Mouse (Mus musculus) CH12.LX (cell line): Measurements from ENCODE around the gene Trim7. TPM values are rescaled to one million over a fixed set of nuclear protein-coding genes. Genes with fewer than 3 reads are reported as not detected.

ENCODE experiments used
- DNase-seq: peaks from one replicate; pipeline ENCODE4 v3.0.0-alpha.2; 2013; ENCODE audit errors: extremely low read depth
- H3K27ac ChIP-seq: 2 replicates; pipeline ENCODE4 v1.5.1; 2012; ENCODE audit warnings: low read depth, mild to moderate bottlenecking, control low read depth, moderate library complexity; ENCODE audit not compliant: insufficient read depth
- H3K27me3 ChIP-seq: replicated peaks from 2 replicates; pipeline ENCODE3; 2012; ENCODE audit warnings: inconsistent platforms
- H3K36me3 ChIP-seq, 2 experiments: replicated peaks in 1 of 2; 2 replicates each; pipeline versions ENCODE3 to v1.6.1; 2012; ENCODE audit warnings: inconsistent platforms in 1 of 2, low read length in 1 of 2, mild to moderate bottlenecking in 1 of 2, mixed read lengths in 1 of 2, moderate library complexity in 1 of 2; ENCODE audit not compliant: control insufficient read depth in 1 of 2, insufficient read depth in 1 of 2
- H3K4me1 ChIP-seq, 2 experiments: 2 replicates each; pipeline ENCODE4 v1.6.1; 2012; ENCODE audit warnings: inconsistent platforms in 1 of 2, moderate library complexity in 1 of 2; ENCODE audit not compliant: insufficient read depth in 2 of 2, control insufficient read depth in 1 of 2
- H3K4me2 ChIP-seq: 2 replicates; pipeline ENCODE4 v1.6.1; 2012; ENCODE audit warnings: low read depth, mild to moderate bottlenecking, control low read depth; ENCODE audit not compliant: poor library complexity, insufficient read depth, severe bottlenecking
- H3K4me3 ChIP-seq, 3 experiments: fragments of 150-350 bp in 1 of 3; sonication (generic) in 1 of 3; replicated peaks in 1 of 3; 2 replicates each; pipeline versions ENCODE3 to v1.5.1; 2011 to 2012; ENCODE audit warnings: low read depth in 2 of 3, low read length in 2 of 3, mild to moderate bottlenecking in 2 of 3, moderate library complexity in 2 of 3, control low read depth in 1 of 3, improper control_type of control experiment in 1 of 3, inconsistent platforms in 1 of 3, mixed read lengths in 1 of 3; ENCODE audit not compliant: poor library complexity in 1 of 3
- H3K79me2 ChIP-seq: replicated peaks from 2 replicates; pipeline ENCODE4 v1.6.1; 2012; ENCODE audit warnings: mild to moderate bottlenecking, moderate library complexity; ENCODE audit not compliant: control insufficient read depth, poor library complexity, insufficient read depth, severe bottlenecking; ENCODE audit errors: extremely low read depth
- H3K9ac ChIP-seq: 2 replicates; pipeline ENCODE4 v1.6.1; 2012; ENCODE audit warnings: low read depth, mild to moderate bottlenecking, control low read depth, moderate library complexity; ENCODE audit not compliant: insufficient read depth
- H3K9me3 ChIP-seq: replicated peaks from 2 replicates; pipeline ENCODE3; 2012; ENCODE audit warnings: low read length, inconsistent platforms, mixed read lengths
- BHLHE40 ChIP-seq: IDR thresholded peaks from 2 replicates; pipeline ENCODE4 v1.6.1; 2011; ENCODE audit warnings: mild to moderate bottlenecking, low read depth, low read length, improper control_type of control experiment
- CHD1 ChIP-seq: IDR thresholded peaks from 2 replicates; pipeline ENCODE4 v1.6.1; 2012; ENCODE audit warnings: low read depth, low read length, improper control_type of control experiment, inconsistent platforms
- CHD2 ChIP-seq: IDR thresholded peaks from 2 replicates; pipeline ENCODE4 v1.6.1; 2011; ENCODE audit warnings: low read length, improper control_type of control experiment
- E2F4 ChIP-seq: IDR thresholded peaks from 2 replicates; pipeline ENCODE4 v1.6.1; 2011; ENCODE audit warnings: low read depth, low read length, improper control_type of control experiment; ENCODE audit not compliant: insufficient replicate concordance
- ELF1 ChIP-seq: IDR thresholded peaks from 2 replicates; pipeline ENCODE4 v1.6.1; 2014; ENCODE audit warnings: low read depth, mild to moderate bottlenecking, inconsistent platforms, low read length, improper control_type of control experiment
- ETS1 ChIP-seq: conservative IDR thresholded peaks from 2 replicates; pipeline ENCODE4 v1.6.1; 2012; ENCODE audit warnings: low read depth, mild to moderate bottlenecking, inconsistent platforms, low read length, improper control_type of control experiment, moderate library complexity
- GABPA ChIP-seq: IDR thresholded peaks from 2 replicates; pipeline ENCODE4 v1.6.1; 2012; ENCODE audit warnings: low read depth, low read length, improper control_type of control experiment, inconsistent platforms; ENCODE audit not compliant: insufficient replicate concordance
- HCFC1 ChIP-seq: IDR thresholded peaks from 2 replicates; pipeline ENCODE4 v1.6.1; 2012; ENCODE audit warnings: low read depth, mild to moderate bottlenecking, inconsistent platforms, low read length, improper control_type of control experiment
- IRF4 ChIP-seq: IDR thresholded peaks from 2 replicates; pipeline ENCODE4 v1.6.1; 2014; ENCODE audit warnings: low read depth, mild to moderate bottlenecking, inconsistent platforms, low read length, improper control_type of control experiment
- JUN ChIP-seq: IDR thresholded peaks from 2 replicates; pipeline ENCODE4 v1.6.1; 2011; ENCODE audit warnings: low read depth, mild to moderate bottlenecking, low read length, improper control_type of control experiment, moderate library complexity; ENCODE audit not compliant: insufficient read depth
- KAT2A ChIP-seq: IDR thresholded peaks from 2 replicates; pipeline ENCODE4 v1.6.1; 2012; ENCODE audit warnings: low read length, improper control_type of control experiment, inconsistent platforms; ENCODE audit not compliant: insufficient replicate concordance
- MAFK ChIP-seq: IDR thresholded peaks from 2 replicates; pipeline ENCODE4 v1.6.1; 2011; ENCODE audit warnings: low read length, improper control_type of control experiment; ENCODE audit not compliant: insufficient replicate concordance
- MAZ ChIP-seq: IDR thresholded peaks from 2 replicates; pipeline ENCODE4 v1.6.1; 2012; ENCODE audit warnings: low read depth, mild to moderate bottlenecking, inconsistent platforms, low read length, improper control_type of control experiment, moderate library complexity
- MEF2A ChIP-seq: IDR thresholded peaks from 2 replicates; pipeline ENCODE4 v1.6.1; 2014; ENCODE audit warnings: low read depth, mild to moderate bottlenecking, inconsistent platforms, low read length, improper control_type of control experiment, borderline replicate concordance
- MYC ChIP-seq: IDR thresholded peaks from 2 replicates; pipeline ENCODE4 v1.6.1; 2011; ENCODE audit warnings: low read depth, mild to moderate bottlenecking, improper control_type of control experiment, low read length
- NELFE ChIP-seq: IDR thresholded peaks from 2 replicates; pipeline ENCODE4 v1.6.1; 2011; ENCODE audit warnings: low read depth, low read length, improper control_type of control experiment
- NRF1 ChIP-seq: IDR thresholded peaks from 2 replicates; pipeline ENCODE4 v1.6.1; 2014; ENCODE audit warnings: low read depth, mild to moderate bottlenecking, inconsistent platforms, low read length, improper control_type of control experiment, moderate library complexity
- PAX5 ChIP-seq: IDR thresholded peaks from 2 replicates; pipeline ENCODE4 v1.6.1; 2012; ENCODE audit warnings: low read length, inconsistent platforms, mixed read lengths
- POLR2A ChIP-seq: IDR thresholded peaks from 2 replicates; pipeline ENCODE4 v1.6.1; 2011; ENCODE audit warnings: low read depth, mild to moderate bottlenecking, improper control_type of control experiment, low read length
- POLR2AphosphoS2 ChIP-seq: IDR thresholded peaks from 2 replicates; pipeline ENCODE4 v1.6.1; 2011; ENCODE audit warnings: low read depth, low read length, improper control_type of control experiment
- RAD21 ChIP-seq: IDR thresholded peaks from 2 replicates; pipeline ENCODE4 v1.6.1; 2011; ENCODE audit warnings: low read depth, mild to moderate bottlenecking, low read length, improper control_type of control experiment, moderate library complexity
- SIN3A ChIP-seq: IDR thresholded peaks from 2 replicates; pipeline ENCODE4 v1.6.1; 2012; ENCODE audit warnings: low read length, improper control_type of control experiment, inconsistent platforms
- SMC3 ChIP-seq: IDR thresholded peaks from 2 replicates; pipeline ENCODE4 v1.6.1; 2011; ENCODE audit warnings: low read depth, low read length, improper control_type of control experiment
- TBP ChIP-seq: conservative IDR thresholded peaks from 2 replicates; pipeline ENCODE4 v1.6.1; 2011; ENCODE audit warnings: low read depth, low read length, improper control_type of control experiment
- TCF12 ChIP-seq: IDR thresholded peaks from 2 replicates; pipeline ENCODE4 v1.6.1; 2014; ENCODE audit warnings: low read depth, mild to moderate bottlenecking, inconsistent platforms, low read length, improper control_type of control experiment
- UBTF ChIP-seq: IDR thresholded peaks from 2 replicates; pipeline ENCODE4 v1.6.1; 2012; ENCODE audit warnings: low read depth, mild to moderate bottlenecking, inconsistent platforms, low read length, improper control_type of control experiment, moderate library complexity
- USF1 ChIP-seq: IDR thresholded peaks from 2 replicates; pipeline ENCODE4 v1.6.1; 2014; ENCODE audit warnings: low read depth, mild to moderate bottlenecking, inconsistent platforms, low read length, improper control_type of control experiment
- USF2 ChIP-seq: conservative IDR thresholded peaks from 2 replicates; pipeline ENCODE4 v1.6.1; 2011; ENCODE audit warnings: low read depth, low read length, improper control_type of control experiment
- ZKSCAN1 ChIP-seq: IDR thresholded peaks from 2 replicates; pipeline ENCODE4 v1.6.1; 2012; ENCODE audit warnings: low read depth, inconsistent platforms, low read length, improper control_type of control experiment, borderline replicate concordance
- ZMIZ1 ChIP-seq: IDR thresholded peaks from 2 replicates; pipeline ENCODE4 v1.6.1; 2012; ENCODE audit warnings: low read depth, mild to moderate bottlenecking, inconsistent platforms, low read length, improper control_type of control experiment
- ZNF384 ChIP-seq: IDR thresholded peaks from 2 replicates; pipeline ENCODE4 v1.6.1; 2012; ENCODE audit warnings: low read depth, low read length, improper control_type of control experiment, inconsistent platforms
- dilution Hi-C: fragments of 300-500 bp; cut with MboI; formaldehyde crosslinking; loops from 2 replicates; pipeline ENCODE4 v1.14.3; 2020; ENCODE audit warnings: low sequenced_read_pairs; ENCODE audit not compliant: extremely low pct_unique_long_range_greater_than_20kb, extremely low pct_ligation_motif_present
- in situ Hi-C: fragments of 300-500 bp; cut with MboI; formaldehyde crosslinking; loops from 3 replicates; pipeline ENCODE4 v1.14.3; 2019; ENCODE audit warnings: low sequenced_read_pairs, low pct_ligation_motif_present, low pct_unique_long_range_greater_than_20kb, mixed read lengths
- polyA plus RNA-seq: library from polyadenylated mRNA; unstranded; fragments of >175 nt; gene quantifications from 2 replicates; pipeline ENCODE4 v1.2.1, GENCODE M21; 2012; ENCODE audit warnings: low read depth; ENCODE audit not compliant: insufficient read length
- total RNA-seq, 2 experiments: library from RNA; depleted of rRNA; stranded (reverse); fragments of 300-350 nt in 1 of 2; fragments of >200 nt in 1 of 2; gene quantifications; 2 replicates each; pipeline ENCODE4 v1.2.3; 2012 to 2014

The Trim7 gene
- total and polyA plus RNA-seq, 3 experiments: 9.2 to 34.6 (median 15.1) TPM

- TF ChIP-seq HCFC1: no peak
- TF ChIP-seq USF1: no peak
- TF ChIP-seq MAFK: no peak
- no peak for TF ChIP-seq JUN
- TF ChIP-seq USF2: no peak
- TF ChIP-seq BHLHE40: no peak
- peak; percentile 31; the same call in 1 of the 2 replicates for TF ChIP-seq IRF4
- TF ChIP-seq SMC3: no peak
- TF ChIP-seq ETS1: no peak
These were observed 26.9 kb downstream of the Trim7 start (continued) for GRCm38 (mm10) chr11:48852624-48853473.

DNA sequence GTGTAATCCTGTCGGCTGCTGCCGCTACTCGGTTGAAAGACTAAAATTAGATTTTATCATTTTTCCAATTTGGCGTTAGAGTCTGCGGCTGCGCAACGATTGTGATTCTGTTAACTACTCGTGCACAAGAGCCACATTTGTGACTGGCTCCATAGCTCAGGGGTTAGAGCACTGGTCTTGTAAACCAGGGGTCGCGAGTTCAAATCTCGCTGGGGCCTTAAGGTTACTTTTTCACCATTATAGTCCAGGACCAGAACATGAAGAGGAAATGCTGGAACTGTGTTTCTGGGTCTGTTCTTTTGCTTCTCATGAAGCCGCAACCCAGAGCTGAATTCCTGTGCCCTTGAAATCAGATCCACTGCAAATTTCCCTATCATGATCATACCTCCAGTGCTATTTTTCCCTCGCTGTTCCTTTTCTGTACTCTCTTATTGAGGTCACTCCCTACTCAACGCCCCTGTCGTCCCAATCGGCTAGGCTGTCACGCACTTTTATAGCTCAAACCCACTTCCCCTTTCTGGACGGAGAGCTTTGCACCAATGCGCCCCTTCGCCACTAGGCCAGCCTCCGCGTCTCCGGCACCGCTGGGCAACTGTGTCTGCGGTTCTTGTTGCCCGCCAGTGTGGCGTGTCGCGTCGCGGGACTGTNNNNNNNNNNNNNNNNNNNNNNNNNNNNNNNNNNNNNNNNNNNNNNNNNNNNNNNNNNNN is 27.7 kb downstream of the Trim7 start:
- H3K27ac ChIP-seq: peak overlapping the region; percentile 61
- in situ Hi-C loops (loop anchor here (5.0 to 25.0 kb wide), 3 partner anchors 36 to 559 kb away; partner anchors contain the start of genes Olfr1389 and Trim41), dilution Hi-C loops (no loop called here)
- TF ChIP-seq TCF12 (peak; percentile 46), POLR2A (peak; percentile 60), POLR2AphosphoS2 (no peak), ZMIZ1 (no peak; the same call in 1 of the 2 replicates), ZKSCAN1 (no peak), GABPA (no peak), UBTF (peak; percentile 90), USF1 (no peak), MYC (peak; percentile 77), RAD21 (peak; percentile 13), NRF1 (peak; percentile 85), MAZ (no peak), ZNF384 (no peak), SIN3A (peak; percentile 96; the same call in 1 of the 2 replicates), IRF4 (peak; percentile 79), ETS1 (peak; percentile 40; the same call in 1 of the 2 replicates), PAX5 (no peak), BHLHE40 (no peak; the same call in 1 of the 2 replicates), MAFK (peak; percentile 98), CHD1 (peak; percentile 90; the same call in 1 of the 2 replicates), ELF1 (peak; percentile 99), KAT2A (peak; percentile 81; the same call in 1 of the 2 replicates), NELFE (peak; percentile 51; the same call in 1 of the 2 replicates), TBP (peak; percentile 100), JUN (0 out of 2 replicates have a peak, but pooled peaks have one; percentile 25), SMC3 (peak; percentile 27), E2F4 (0 out of 2 replicates have a peak, but pooled peaks have one; percentile 63), CHD2 (no peak), MEF2A (peak; percentile 77; the same call in 1 of the 2 replicates)

More for the DNA sequence above, 27.7 kb downstream of the Trim7 start:
- Histone ChIP-seq H3K4me1 (peaks cover 0 to 24% of the 10 kb centered on the region in 2 experiments; a peak in 2 of 4 replicates), H3K4me2 (peak overlapping the region; percentile 59), H3K9ac (peak overlapping the region; percentile 68), H3K27me3 (peaks cover 2% of the 10 kb centered on the region), H3K79me2 (no peaks in the 10 kb centered on the region), H3K36me3 (peaks cover 18 to 21% of the 10 kb centered on the region in 2 experiments), H3K9me3 (peaks cover 12% of the 10 kb centered on the region), H3K4me3 (peak overlapping the region; percentile 58 to 88 (median 64))
- DNase-seq: peak; percentile 94
